Mouse (Mus musculus) urinary bladder, postnatal 36 days (tissue): ENCODE results near the gene Chrna1.

Experiments
- DNase-seq, 2 experiments: peaks; one replicate each; pipeline ENCODE4 v3.0.0; 2022; ENCODE audit warnings: low spot score in 2 of 2, mixed read lengths in 1 of 2

The Chrna1 gene

DNA sequence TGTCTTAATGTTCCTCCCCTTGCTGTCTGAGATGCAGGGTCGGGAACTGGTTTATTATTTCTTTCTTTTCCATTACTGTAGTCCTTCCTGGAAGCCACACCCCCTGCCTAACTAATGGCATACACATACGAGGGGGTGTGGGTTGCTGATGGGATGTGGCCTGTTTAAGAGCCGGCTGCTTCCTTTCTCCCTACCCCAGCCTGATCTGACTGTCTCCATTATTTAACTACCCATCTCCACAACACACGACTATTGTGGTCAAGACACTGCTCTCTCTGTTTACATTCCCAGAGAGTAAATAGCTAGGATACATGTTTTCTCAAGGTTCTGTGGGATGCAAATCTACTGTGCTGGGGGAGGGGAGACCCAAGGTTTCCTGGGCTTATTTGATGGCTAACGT, 58.4 kb downstream of the Chrna1 start:
- DNase-seq, result no peak

DNA sequence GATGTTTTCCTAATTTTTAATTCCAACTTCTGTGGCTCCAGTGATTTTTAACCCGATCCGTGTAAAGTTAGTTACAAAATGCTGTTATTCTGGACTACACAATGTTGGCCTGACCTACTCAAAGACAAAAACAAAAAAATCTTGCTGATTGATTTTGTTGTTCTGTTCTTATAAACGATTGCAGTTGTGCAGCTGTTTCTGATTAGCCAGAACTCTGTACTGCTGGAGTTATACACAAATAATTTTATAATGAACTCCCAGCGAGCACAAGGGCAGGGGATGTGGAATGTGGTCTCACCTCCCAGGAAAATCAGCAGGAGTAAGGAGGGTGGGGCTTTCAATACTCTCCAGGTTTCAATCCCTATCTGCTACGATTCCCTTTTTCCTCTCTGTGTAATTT, 61.2 kb downstream of the Chrna1 start:
- DNase-seq, result no peak

DNA sequence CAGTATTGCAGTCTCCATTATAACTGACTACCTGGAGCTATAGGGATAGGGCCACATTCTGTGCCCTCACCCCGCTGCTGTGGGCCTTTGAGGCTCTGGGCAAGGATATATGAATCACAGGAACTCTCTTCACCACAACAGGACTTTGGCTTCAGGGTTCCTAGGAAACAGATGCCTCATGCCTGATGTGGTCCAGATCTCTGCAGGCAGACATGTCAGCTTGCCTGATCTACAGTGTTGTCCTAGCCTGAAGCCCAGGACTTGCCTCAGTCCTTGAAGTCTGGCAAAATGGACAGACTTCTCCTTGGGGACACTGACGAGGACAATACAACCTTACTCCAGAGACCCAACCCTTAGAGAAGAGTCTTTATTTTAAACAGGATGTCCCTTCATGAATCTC, 61.8 kb downstream of the Chrna1 start:
- DNase-seq, result no peak

DNA sequence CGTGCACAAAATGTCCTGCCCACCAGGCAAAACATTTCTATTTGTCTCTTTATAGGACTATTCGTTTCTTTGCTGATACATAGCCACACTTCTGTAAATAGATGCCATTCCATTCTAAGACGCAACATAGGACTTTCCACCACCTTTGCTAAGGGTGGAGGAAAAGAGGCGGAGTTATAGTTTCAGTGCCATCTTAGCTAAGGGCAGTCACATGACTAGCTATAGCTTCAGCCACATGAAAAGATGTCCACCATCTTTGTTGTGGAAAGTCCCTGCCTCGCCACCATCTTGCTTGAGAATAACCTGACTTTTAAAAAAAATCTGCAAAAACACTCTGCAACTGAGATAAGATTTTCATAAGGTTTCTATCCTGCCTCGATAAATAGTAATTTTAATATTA, 66.0 kb downstream of the Chrna1 start:
- DNase-seq, result no peak
